Mouse (Mus musculus): ENCODE results near the gene Fut2. TPM values are rescaled to one million over a fixed set of nuclear protein-coding genes. Genes with fewer than 3 reads are reported as not detected.

The Fut2 gene
- polyA plus RNA-seq, 1 experiment = 0.09 TPM

- Histone ChIP-seq H3K9me3 (ENCODE audit: control insufficient read depth, low read length) (no peaks in the 10 kb centered on the region), H3K4me1 (ENCODE audit: control insufficient read depth) (no peaks in the 10 kb centered on the region), H3K36me3 (ENCODE audit: control insufficient read depth) (no peaks in the 10 kb centered on the region), H3K27me3 (ENCODE audit: control insufficient read depth) (no peaks in the 10 kb centered on the region), H3K4me3 (replicated peaks) (no peak overlapping the region)
- no peak for TF ChIP-seq GATA1 (IDR thresholded peaks at IDR 0.05; ENCODE audit: low read length)
- no peak for TF ChIP-seq TAL1 (IDR thresholded peaks at IDR 0.05; ENCODE audit: low read length)
Measured at GRCm38 (mm10) chr7:45605704-45606289, 60.4 kb downstream of the Fut2 start.

- H3K4me3 ChIP-seq (replicated peaks) = no peak overlapping the region
- H3K4me1 ChIP-seq (ENCODE audit: control insufficient read depth) = peaks cover 1% of the 10 kb centered on the region
- H3K27me3 ChIP-seq (ENCODE audit: control insufficient read depth) = no peaks in the 10 kb centered on the region
- TF ChIP-seq TAL1 (IDR thresholded peaks at IDR 0.05; ENCODE audit: low read length) (no peak), GATA1 (IDR thresholded peaks at IDR 0.05; ENCODE audit: low read length) (no peak)
- H3K9me3 ChIP-seq (ENCODE audit: control insufficient read depth, low read length) = no peaks in the 10 kb centered on the region
- no peaks in the 10 kb centered on the region for H3K36me3 ChIP-seq (ENCODE audit: control insufficient read depth)
Measured at GRCm38 (mm10) chr7:45598960-45599879, 67.0 kb downstream of the Fut2 start.

Other genes with a start within 250 kb of the Fut2 start
- not detected in 2 replicates for gene Lhb, start 245.6 kb downstream of the Fut2 start, polyA plus RNA-seq (2012)
- 0.09 and 0.12 TPM in 2 replicates for gene Gys1, start 231.6 kb downstream of the Fut2 start, polyA plus RNA-seq (2012)
- gene Ruvbl2, start 228.3 kb downstream of the Fut2 start, polyA plus RNA-seq (2012) = 15.2 and 15.3 TPM in 2 replicates
- gene Ftl1, start 206.5 kb downstream of the Fut2 start, polyA plus RNA-seq (2012) = 3,659 and 3,743 TPM in 2 replicates
- 24.4 and 25.7 TPM in 2 replicates for gene Bax, start 199.5 kb downstream of the Fut2 start, polyA plus RNA-seq (2012)
- gene Tulp2, start 184.5 kb downstream of the Fut2 start, polyA plus RNA-seq (2012) = 0.03 and 0.08 TPM in 2 replicates
- gene Gm45808, start 179.6 kb downstream of the Fut2 start, polyA plus RNA-seq (2012) = not detected in 2 replicates
- 0.01 and 0.02 TPM in 2 replicates for gene Dhdh, start 177.6 kb downstream of the Fut2 start, polyA plus RNA-seq (2012)
- gene Nucb1, start 156.0 kb downstream of the Fut2 start, polyA plus RNA-seq (2012) = 54.7 and 66.6 TPM in 2 replicates
- 543 and 840 TPM in 2 replicates for gene Ppp1r15a, start 140.1 kb downstream of the Fut2 start, polyA plus RNA-seq (2012)
- 0.42 and 1.0 TPM in 2 replicates for gene Plekha4, start 140.1 kb downstream of the Fut2 start, polyA plus RNA-seq (2012)
- gene Hsd17b14, start 111.5 kb downstream of the Fut2 start, polyA plus RNA-seq (2012) = 0.31 and 0.50 TPM in 2 replicates
- 1.1 and 2.6 TPM in 2 replicates for gene Bcat2, start 96.2 kb downstream of the Fut2 start, polyA plus RNA-seq (2012)
- not detected in 2 replicates for gene Fgf21, start 50.9 kb downstream of the Fut2 start, polyA plus RNA-seq (2012)
- gene Fut1, start 49.1 kb downstream of the Fut2 start, polyA plus RNA-seq (2012) = not detected in 2 replicates
- 0.05 TPM in 1 of 2 replicates, not detected in the other for gene Izumo1, start 44.6 kb downstream of the Fut2 start, polyA plus RNA-seq (2012)
- 0.04 and 0.06 TPM in 2 replicates for gene Rasip1, start 38.9 kb downstream of the Fut2 start, polyA plus RNA-seq (2012)
- gene Mamstr, start 26.4 kb downstream of the Fut2 start, polyA plus RNA-seq (2012) = not detected in 2 replicates
- gene Ntn5, start 17.6 kb upstream of the Fut2 start, polyA plus RNA-seq (2012) = not detected in 2 replicates
- gene Sec1, start 28.0 kb upstream of the Fut2 start, polyA plus RNA-seq (2012) = not detected in 2 replicates
- not detected in 2 replicates for gene Car11, start 33.4 kb upstream of the Fut2 start, polyA plus RNA-seq (2012)
- gene Dbp, start 38.7 kb upstream of the Fut2 start, polyA plus RNA-seq (2012) = 0.07 TPM in 2 replicates
- gene Rpl18, start 49.1 kb upstream of the Fut2 start, polyA plus RNA-seq (2012) = 1,232 and 1,322 TPM in 2 replicates
- 5.1 and 5.7 TPM in 2 replicates for gene Sphk2, start 51.6 kb upstream of the Fut2 start, polyA plus RNA-seq (2012)
- gene Fam83e, start 54.8 kb upstream of the Fut2 start, polyA plus RNA-seq (2012) = 0.03 and 0.11 TPM in 2 replicates
- gene Spaca4, start 59.4 kb upstream of the Fut2 start, polyA plus RNA-seq (2012) = not detected in 2 replicates
- gene Lmtk3, start 117.3 kb upstream of the Fut2 start, polyA plus RNA-seq (2012) = 0.01 and 0.04 TPM in 2 replicates
- 0.04 TPM in 1 of 2 replicates, not detected in the other for gene Sult2b1, start 118.3 kb upstream of the Fut2 start, polyA plus RNA-seq (2012)
- 21.7 and 22.4 TPM in 2 replicates for gene Cyth2, start 148.2 kb upstream of the Fut2 start, polyA plus RNA-seq (2012)
- gene Kcnj14, start 158.4 kb upstream of the Fut2 start, polyA plus RNA-seq (2012) = 0.02 and 0.04 TPM in 2 replicates
- 1.1 and 1.4 TPM in 2 replicates for gene Grwd1, start 164.6 kb upstream of the Fut2 start, polyA plus RNA-seq (2012)
- gene Kdelr1, start 206.4 kb upstream of the Fut2 start, polyA plus RNA-seq (2012) = 18.7 and 19.2 TPM in 2 replicates
- 0.01 TPM in 2 replicates for gene Grin2d, start 212.0 kb upstream of the Fut2 start, polyA plus RNA-seq (2012)
- 1.1 and 1.2 TPM in 2 replicates for gene Syngr4, start 230.3 kb upstream of the Fut2 start, polyA plus RNA-seq (2012)
- 1.4 and 2.0 TPM in 2 replicates for gene Tmem143, start 230.5 kb upstream of the Fut2 start, polyA plus RNA-seq (2012)